Mouse (Mus musculus): ENCODE results near the gene Ncmap. TPM values are rescaled to one million over a fixed set of nuclear protein-coding genes. Genes with fewer than 3 reads are reported as not detected.

Gene Ncmap
- total and polyA plus RNA-seq, 3 experiments = not detected

- peaks cover 78 to 95% of the 10 kb centered on the region in 2 experiments for H3K36me3 ChIP-seq (replicated peaks in 1 of 2; ENCODE audit: control insufficient read depth in 1 of 2, insufficient read depth in 1 of 2, low read length in 1 of 2)
- dilution Hi-C loops (cut with MboI; ENCODE audit: extremely low pct_ligation_motif_present, extremely low pct_unique_long_range_greater_than_20kb, low sequenced_read_pairs) = no loop called here
Observed at GRCm38 (mm10) chr4:135326469-135326868, 71.6 kb downstream of the Ncmap start.

GRCm38 (mm10) chr4:135326046-135326445 lies 72.0 kb downstream of the Ncmap start:
- Histone ChIP-seq H3K9me3 (replicated peaks; ENCODE audit: low read length) (no peaks in the 10 kb centered on the region), H3K27me3 (replicated peaks) (no peaks in the 10 kb centered on the region), H3K4me1 (ENCODE audit: control insufficient read depth in 1 of 2, insufficient read depth in 2 of 2) (no peaks in the 10 kb centered on the region), H3K9ac (ENCODE audit: insufficient read depth, low read depth) (no peak overlapping the region), H3K27ac (ENCODE audit: insufficient read depth, low read depth) (no peak overlapping the region), H3K4me3 (replicated peaks in 1 of 3; ENCODE audit: low read depth in 2 of 3, low read length in 2 of 3, poor library complexity in 1 of 3) (no peak overlapping the region), H3K36me3 (replicated peaks in 1 of 2; ENCODE audit: control insufficient read depth in 1 of 2, insufficient read depth in 1 of 2, low read length in 1 of 2) (peaks cover 78 to 95% of the 10 kb centered on the region in 2 experiments), H3K4me2 (ENCODE audit: insufficient read depth, low read depth, poor library complexity, severe bottlenecking) (no peak overlapping the region), H3K79me2 (replicated peaks; ENCODE audit: control insufficient read depth, extremely low read depth, insufficient read depth, poor library complexity, severe bottlenecking) (peaks cover 8% of the 10 kb centered on the region)
- in situ Hi-C loops (cut with MboI; ENCODE audit: low pct_ligation_motif_present, low pct_unique_long_range_greater_than_20kb, low sequenced_read_pairs) = no loop called here
- dilution Hi-C loops (cut with MboI; ENCODE audit: extremely low pct_ligation_motif_present, extremely low pct_unique_long_range_greater_than_20kb, low sequenced_read_pairs) = no loop called here
- TF ChIP-seq TBP (conservative IDR thresholded peaks at IDR 0.05; ENCODE audit: low read depth, low read length) (no peak), MEF2A (IDR thresholded peaks at IDR 0.05; ENCODE audit: borderline replicate concordance, low read depth, low read length) (no peak), ZKSCAN1 (IDR thresholded peaks at IDR 0.05; ENCODE audit: borderline replicate concordance, low read depth, low read length) (no peak)
- no peak for DNase-seq (ENCODE audit: extremely low read depth)

More at GRCm38 (mm10) chr4:135326469-135326868, 71.6 kb downstream of the Ncmap start:
- H3K4me1 ChIP-seq (ENCODE audit: control insufficient read depth in 1 of 2, insufficient read depth in 2 of 2) = no peaks in the 10 kb centered on the region
- no peaks in the 10 kb centered on the region for H3K27me3 ChIP-seq (replicated peaks)
- in situ Hi-C loops (cut with MboI; ENCODE audit: low pct_ligation_motif_present, low pct_unique_long_range_greater_than_20kb, low sequenced_read_pairs) = no loop called here
- TF ChIP-seq TBP (conservative IDR thresholded peaks at IDR 0.05; ENCODE audit: low read depth, low read length) (no peak), TCF12 (IDR thresholded peaks at IDR 0.05; ENCODE audit: low read depth, low read length) (no peak), SIN3A (IDR thresholded peaks at IDR 0.05; ENCODE audit: low read length) (no peak), SMC3 (IDR thresholded peaks at IDR 0.05; ENCODE audit: low read depth, low read length) (no peak), ETS1 (conservative IDR thresholded peaks at IDR 0.05; ENCODE audit: low read depth, low read length) (no peak), CTCF (conservative IDR thresholded peaks at IDR 0.05 in 1 of 2, IDR thresholded peaks at IDR 0.05 in 1 of 2; ENCODE audit: low read depth in 2 of 2, low read length in 2 of 2) (no peak), CHD2 (IDR thresholded peaks at IDR 0.05; ENCODE audit: low read length) (no peak), GABPA (IDR thresholded peaks at IDR 0.05; ENCODE audit: insufficient replicate concordance, low read depth, low read length) (no peak), MAZ (IDR thresholded peaks at IDR 0.05; ENCODE audit: low read depth, low read length) (no peak), RCOR1 (conservative IDR thresholded peaks at IDR 0.05; ENCODE audit: low read depth, low read length) (no peak), POLR2A (IDR thresholded peaks at IDR 0.05; ENCODE audit: low read depth, low read length) (no peak), E2F4 (IDR thresholded peaks at IDR 0.05; ENCODE audit: insufficient replicate concordance, low read depth, low read length) (no peak), ELF1 (IDR thresholded peaks at IDR 0.05; ENCODE audit: low read depth, low read length) (no peak), KAT2A (IDR thresholded peaks at IDR 0.05; ENCODE audit: insufficient replicate concordance, low read length) (no peak)
- H3K4me3 ChIP-seq (replicated peaks in 1 of 3; ENCODE audit: low read depth in 2 of 3, low read length in 2 of 3, poor library complexity in 1 of 3) = no peak overlapping the region
- no peak overlapping the region for H3K27ac ChIP-seq (ENCODE audit: insufficient read depth, low read depth)
- no peak overlapping the region for H3K9ac ChIP-seq (ENCODE audit: insufficient read depth, low read depth)
- DNase-seq (ENCODE audit: extremely low read depth) = no peak
- peaks cover 8% of the 10 kb centered on the region for H3K79me2 ChIP-seq (replicated peaks; ENCODE audit: control insufficient read depth, extremely low read depth, insufficient read depth, poor library complexity, severe bottlenecking)
- no peaks in the 10 kb centered on the region for H3K9me3 ChIP-seq (replicated peaks; ENCODE audit: low read length)
- no peak overlapping the region for H3K4me2 ChIP-seq (ENCODE audit: insufficient read depth, low read depth, poor library complexity, severe bottlenecking)

All from CH12.LX (cell line).